Mouse (Mus musculus): Measurements from ENCODE around the gene Gm20388. TPM values are rescaled to one million over a fixed set of nuclear protein-coding genes. Genes with fewer than 3 reads are reported as not detected.

Gene Gm20388
- polyA plus RNA-seq, 1 experiment from 2014 or later, result not detected

GRCm38 (mm10) chr8:122644175-122644954 is 2733.7 kb downstream of the Gm20388 start:
- DNase-seq (ENCODE audit: low spot score) (no peak), ATAC-seq (ENCODE audit: low FRiP score, low TSS enrichment) (no peak)
- Histone ChIP-seq H3K36me3 (ENCODE audit: control insufficient read depth, insufficient read depth, low read length) (no peaks in the 10 kb centered on the region), H3K27me3 (ENCODE audit: control insufficient read depth, insufficient read depth, low read length) (no peaks in the 10 kb centered on the region), H3K27ac (replicated peaks) (no peak overlapping the region), H3K4me2 (replicated peaks; ENCODE audit: low read depth) (no peak overlapping the region), H3K9me3 (ENCODE audit: control insufficient read depth, low read length) (no peaks in the 10 kb centered on the region), H3K4me3 (ENCODE audit: low read depth, low read length) (no peak overlapping the region), H3K9ac (ENCODE audit: low read length) (no peak overlapping the region), H3K4me1 (replicated peaks; ENCODE audit: control insufficient read depth, insufficient read depth) (peaks cover 7% of the 10 kb centered on the region)
- 76% methylated on average over 6 of the region's 6 CpGs for WGBS
- TF ChIP-seq CTCF (IDR thresholded peaks at IDR 0.05; ENCODE audit: low read depth) (no peak), EP300 (optimal IDR thresholded peaks at IDR 0.05) (no peak)

- H3K9me3 ChIP-seq (ENCODE audit: control insufficient read depth, low read length), result no peaks in the 10 kb centered on the region
- no peaks in the 10 kb centered on the region for H3K36me3 ChIP-seq (ENCODE audit: control insufficient read depth, insufficient read depth, low read length)
- H3K9ac ChIP-seq (ENCODE audit: low read length), result no peak overlapping the region
- no peaks in the 10 kb centered on the region for H3K4me1 ChIP-seq (replicated peaks; ENCODE audit: control insufficient read depth, insufficient read depth)
- WGBS, result 86% methylated on average over 16 of the region's 16 CpGs
- TF ChIP-seq CTCF (IDR thresholded peaks at IDR 0.05; ENCODE audit: low read depth) (no peak), EP300 (optimal IDR thresholded peaks at IDR 0.05) (no peak)
- no peak for ATAC-seq (ENCODE audit: low FRiP score, low TSS enrichment)
- DNase-seq (ENCODE audit: low spot score), result no peak
- H3K27ac ChIP-seq (replicated peaks), result no peak overlapping the region
- H3K27me3 ChIP-seq (ENCODE audit: control insufficient read depth, insufficient read depth, low read length), result no peaks in the 10 kb centered on the region
- H3K4me2 ChIP-seq (replicated peaks; ENCODE audit: low read depth), result no peak overlapping the region
- H3K4me3 ChIP-seq (ENCODE audit: low read depth, low read length), result no peak overlapping the region
These were observed 2735.7 kb downstream of the Gm20388 start for GRCm38 (mm10) chr8:122646337-122646736.

GRCm38 (mm10) chr8:122648192-122648970 is 2737.7 kb downstream of the Gm20388 start:
- WGBS, result 64% methylated on average over 15 of the region's 15 CpGs
- Histone ChIP-seq H3K9ac (ENCODE audit: low read length) (no peak overlapping the region), H3K4me3 (ENCODE audit: low read depth, low read length) (no peak overlapping the region), H3K9me3 (ENCODE audit: control insufficient read depth, low read length) (no peaks in the 10 kb centered on the region), H3K36me3 (ENCODE audit: control insufficient read depth, insufficient read depth, low read length) (no peaks in the 10 kb centered on the region), H3K4me2 (replicated peaks; ENCODE audit: low read depth) (no peak overlapping the region), H3K27ac (replicated peaks) (no peak overlapping the region), H3K27me3 (ENCODE audit: control insufficient read depth, insufficient read depth, low read length) (no peaks in the 10 kb centered on the region), H3K4me1 (replicated peaks; ENCODE audit: control insufficient read depth, insufficient read depth) (no peaks in the 10 kb centered on the region)
- TF ChIP-seq CTCF (IDR thresholded peaks at IDR 0.05; ENCODE audit: low read depth) (no peak), EP300 (optimal IDR thresholded peaks at IDR 0.05) (no peak)
- ATAC-seq (ENCODE audit: low FRiP score, low TSS enrichment) (no peak), DNase-seq (ENCODE audit: low spot score) (no peak)

- Histone ChIP-seq H3K4me1 (replicated peaks; ENCODE audit: control insufficient read depth, insufficient read depth) (no peaks in the 10 kb centered on the region), H3K4me3 (ENCODE audit: low read depth, low read length) (no peak overlapping the region), H3K4me2 (replicated peaks; ENCODE audit: low read depth) (no peak overlapping the region), H3K27me3 (ENCODE audit: control insufficient read depth, insufficient read depth, low read length) (no peaks in the 10 kb centered on the region), H3K27ac (replicated peaks) (no peak overlapping the region), H3K36me3 (ENCODE audit: control insufficient read depth, insufficient read depth, low read length) (no peaks in the 10 kb centered on the region), H3K9ac (ENCODE audit: low read length) (no peak overlapping the region), H3K9me3 (ENCODE audit: control insufficient read depth, low read length) (no peaks in the 10 kb centered on the region)
- WGBS, result 84% methylated on average over 16 of the region's 16 CpGs
- ATAC-seq (ENCODE audit: low FRiP score, low TSS enrichment) (no peak), DNase-seq (ENCODE audit: low spot score) (no peak)
- no peak for TF ChIP-seq EP300 (optimal IDR thresholded peaks at IDR 0.05)
- no peak for TF ChIP-seq CTCF (IDR thresholded peaks at IDR 0.05; ENCODE audit: low read depth)
These were observed 2740.8 kb downstream of the Gm20388 start for GRCm38 (mm10) chr8:122651326-122651921.

GRCm38 (mm10) chr8:122652643-122653042 is 2742.0 kb downstream of the Gm20388 start:
- H3K4me2 ChIP-seq (replicated peaks; ENCODE audit: low read depth), result no peak overlapping the region
- no peak overlapping the region for H3K27ac ChIP-seq (replicated peaks)
- TF ChIP-seq EP300 (optimal IDR thresholded peaks at IDR 0.05) (no peak), CTCF (IDR thresholded peaks at IDR 0.05; ENCODE audit: low read depth) (no peak)
- ATAC-seq (ENCODE audit: low FRiP score, low TSS enrichment) (no peak), DNase-seq (ENCODE audit: low spot score) (no peak)
- H3K9me3 ChIP-seq (ENCODE audit: control insufficient read depth, low read length), result no peaks in the 10 kb centered on the region
- H3K9ac ChIP-seq (ENCODE audit: low read length), result no peak overlapping the region
- H3K4me1 ChIP-seq (replicated peaks; ENCODE audit: control insufficient read depth, insufficient read depth), result no peaks in the 10 kb centered on the region
- 57% methylated on average over 6 of the region's 6 CpGs for WGBS
- no peak overlapping the region for H3K4me3 ChIP-seq (ENCODE audit: low read depth, low read length)
- no peaks in the 10 kb centered on the region for H3K27me3 ChIP-seq (ENCODE audit: control insufficient read depth, insufficient read depth, low read length)
- H3K36me3 ChIP-seq (ENCODE audit: control insufficient read depth, insufficient read depth, low read length), result no peaks in the 10 kb centered on the region
